Mouse (Mus musculus) cerebellum, postnatal 4 days (tissue): ENCODE results near the gene Aifm3.
"Not testable (repeated sequence)": the region's sequence is repeated elsewhere in the genome, so short reads cannot be mapped to it uniquely, and the experiment has no call there.

Experiments used
- DNase-seq, 2 experiments: peaks; one replicate each; pipeline ENCODE4 v3.0.0; 2022; ENCODE audit warnings: low spot score in 2 of 2, mixed read lengths in 1 of 2

Gene Aifm3

DNA sequence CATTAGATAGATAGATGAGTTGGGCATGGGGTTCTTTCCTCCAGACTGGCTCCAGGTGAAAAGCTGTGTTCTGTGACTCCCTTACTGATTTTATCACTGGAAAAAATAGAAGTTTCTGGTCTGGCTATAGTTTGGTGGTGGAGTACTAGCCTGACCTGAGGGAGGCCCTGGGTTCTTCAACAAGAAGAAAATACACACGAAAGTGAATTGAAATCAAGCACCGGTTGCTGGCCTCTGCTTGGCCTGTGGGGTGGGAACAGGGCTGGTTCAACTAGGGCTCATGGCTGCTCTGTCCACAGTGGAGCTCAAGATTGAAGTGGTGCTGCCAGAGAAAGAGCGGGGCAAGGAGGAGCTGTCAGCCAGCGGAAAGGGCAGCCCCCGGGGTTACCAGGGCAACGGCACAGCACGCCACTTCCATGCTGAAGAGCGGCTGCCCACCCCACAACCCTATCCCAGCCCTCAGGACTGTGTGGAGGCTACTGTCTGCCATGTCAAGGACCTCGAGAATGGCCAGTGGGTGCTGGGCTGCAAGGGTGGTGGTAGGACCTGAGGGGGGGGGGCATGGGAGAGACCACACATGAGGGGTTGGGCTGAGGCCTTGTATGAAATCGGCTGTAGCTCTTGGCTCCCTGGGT lies 10.0 kb downstream of the Aifm3 start:
- DNase-seq: peak in 1 of 2 experiments; percentile 68

DNA sequence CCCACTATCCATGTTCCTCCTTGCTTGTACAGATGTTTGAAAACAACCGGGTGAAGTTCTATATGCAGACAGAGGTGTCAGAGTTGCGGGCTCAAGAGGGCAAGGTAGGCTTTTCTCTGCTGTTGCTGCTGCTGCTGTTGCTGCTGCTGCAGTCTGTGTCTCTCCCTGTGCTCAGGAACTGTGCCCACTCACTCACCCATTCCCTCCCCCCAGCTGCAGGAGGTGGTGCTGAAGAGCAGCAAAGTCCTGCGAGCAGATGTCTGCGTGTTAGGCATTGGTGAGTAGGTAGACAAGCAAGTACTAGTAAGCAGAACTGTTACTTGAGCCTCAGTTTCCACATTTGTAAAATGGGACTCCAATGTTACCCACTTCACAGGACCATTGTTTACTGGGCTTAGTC lies 13.3 kb downstream of the Aifm3 start:
- no peak for DNase-seq

DNA sequence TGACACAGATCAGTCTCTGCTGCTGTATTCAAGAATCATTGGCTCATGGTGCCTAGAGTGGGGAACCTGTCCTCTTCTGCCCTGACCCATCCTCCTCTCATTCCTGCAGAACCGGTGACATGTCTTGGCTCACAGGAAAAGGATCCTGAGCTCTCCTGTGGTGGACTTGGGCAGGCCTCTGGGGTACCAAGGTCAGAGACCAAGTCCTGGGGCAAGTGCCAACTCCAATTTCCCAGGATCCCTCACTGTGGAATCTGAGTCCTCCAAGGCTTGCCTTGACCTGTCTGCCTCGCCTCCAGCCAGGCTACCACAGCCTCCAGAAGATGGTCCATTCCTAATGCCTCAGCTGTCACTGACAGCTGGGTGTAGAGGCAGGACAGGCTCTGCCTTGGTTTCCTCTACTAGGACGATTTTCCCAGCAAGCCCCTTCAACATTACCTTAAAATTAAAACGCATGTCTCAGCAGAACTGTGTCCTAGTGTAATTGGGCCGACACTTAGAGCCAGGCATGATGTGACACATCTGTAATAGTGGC lies 17.7 kb downstream of the Aifm3 start:
- DNase-seq: no peak

DNA sequence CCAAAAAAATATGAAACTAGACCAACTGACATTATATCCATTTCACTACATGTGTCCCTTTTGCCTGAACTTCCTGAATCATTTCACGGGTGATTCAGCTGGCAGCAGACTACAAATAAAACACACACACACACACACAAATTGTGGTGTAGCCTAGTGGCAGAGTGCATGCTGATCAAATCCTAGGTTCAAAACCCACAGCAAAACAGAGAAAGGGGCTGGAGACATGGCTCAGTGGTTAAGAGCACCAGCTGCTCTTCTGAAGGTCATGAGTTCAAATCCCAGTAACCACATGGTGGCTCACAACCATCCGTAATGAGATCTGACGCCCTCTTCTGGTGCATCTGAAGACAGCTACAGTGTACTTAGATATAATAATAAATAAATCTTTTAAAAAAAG lies 18.6 kb downstream of the Aifm3 start:
- not testable (repeated sequence) for DNase-seq

DNA sequence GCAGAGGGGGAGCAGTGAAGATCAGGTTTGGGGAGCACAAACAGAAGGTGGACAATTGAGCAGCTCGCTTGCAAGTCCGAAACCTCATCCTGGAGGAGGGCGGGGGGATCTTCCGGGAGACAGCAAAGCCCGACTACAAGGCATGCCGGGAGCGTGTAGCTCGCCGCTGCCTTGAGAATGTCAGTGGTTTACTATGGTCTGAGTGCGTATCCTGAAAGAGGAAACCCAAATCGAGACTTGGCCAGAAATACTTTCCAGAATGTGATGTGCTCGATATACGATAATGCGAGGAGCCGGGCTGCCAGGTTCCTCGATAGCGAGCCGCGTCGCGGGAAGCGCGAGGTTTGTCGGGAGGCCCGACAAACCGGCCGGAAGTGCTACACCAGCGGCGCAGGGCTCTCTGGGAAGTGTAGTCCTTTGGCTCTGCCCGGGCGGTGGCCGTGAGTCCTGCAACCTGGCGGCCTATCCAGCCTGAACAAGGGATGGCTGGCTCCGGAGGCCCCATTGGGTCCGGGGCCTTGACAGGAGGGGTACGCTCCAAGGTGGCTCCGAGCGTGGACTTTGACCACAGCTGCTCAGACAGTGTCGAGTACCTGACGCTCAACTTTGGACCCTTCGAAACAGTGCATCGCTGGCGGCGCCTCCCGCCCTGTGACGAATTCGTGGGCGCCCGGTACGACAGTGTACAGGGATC lies 19.3 kb downstream of the Aifm3 start, which contains the start of gene Lztr1:
Lztr1 (plus strand) TSS at position 143 of the 694 bp plus-strand sequence.
- peak; percentile 70 to 86 for DNase-seq

DNA sequence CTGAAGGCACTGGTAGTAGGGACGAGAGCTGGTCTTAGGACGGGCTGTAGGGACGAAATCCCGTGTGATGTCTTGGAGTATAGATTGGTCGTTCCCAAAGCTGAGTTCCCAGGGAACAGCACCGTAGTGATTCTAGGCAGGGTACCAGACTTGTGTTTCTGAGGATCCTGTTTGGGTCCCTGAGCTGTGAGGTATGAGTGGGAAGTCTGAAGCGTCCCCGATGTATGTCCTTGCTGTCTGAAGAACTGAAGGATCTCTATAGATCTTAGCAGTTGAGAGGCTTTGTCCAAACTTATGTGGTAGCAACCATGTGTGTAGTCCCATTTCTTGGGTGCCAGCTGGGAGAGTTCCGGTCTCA lies 19.8 kb downstream of the Aifm3 start:
- no peak for DNase-seq

DNA sequence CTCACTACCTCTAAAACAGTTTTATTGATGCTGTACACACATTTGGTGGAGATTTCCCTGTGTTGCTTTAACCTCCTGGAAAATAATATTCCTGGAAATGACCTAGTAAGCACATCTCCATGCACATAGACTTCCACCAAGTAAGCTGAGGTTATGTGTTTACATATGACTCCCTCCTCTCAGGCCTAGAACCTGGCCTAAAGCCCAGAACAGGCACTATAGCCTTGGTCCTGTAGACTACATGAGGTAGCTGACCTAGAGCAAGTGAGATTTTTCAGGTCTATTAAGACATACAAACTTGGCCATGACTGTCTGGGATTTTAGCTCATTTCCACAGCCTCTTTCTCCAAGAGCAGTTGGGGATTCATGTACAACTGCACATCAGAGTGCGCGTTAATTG lies 20.7 kb downstream of the Aifm3 start:
- no peak for DNase-seq

DNA sequence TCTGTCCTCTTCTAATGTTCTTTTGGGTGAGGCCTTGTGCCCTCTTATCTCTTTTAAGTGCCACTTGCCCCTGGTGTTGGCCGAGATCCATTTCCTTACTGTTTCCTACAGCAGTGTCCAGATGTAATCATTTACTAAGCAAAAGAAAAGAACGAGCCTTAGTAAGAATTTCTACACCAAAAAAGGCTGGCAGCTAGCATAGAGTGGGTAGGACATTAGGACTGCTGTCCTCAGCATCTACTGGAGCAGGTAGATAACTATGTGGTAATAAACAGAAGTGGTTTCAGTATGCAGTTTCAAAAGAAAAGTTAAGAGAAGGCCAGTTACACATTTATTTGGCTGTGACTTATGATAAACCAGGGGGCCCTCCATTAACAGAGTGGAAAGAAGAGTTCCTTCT lies 21.3 kb downstream of the Aifm3 start:
- no peak for DNase-seq

DNA sequence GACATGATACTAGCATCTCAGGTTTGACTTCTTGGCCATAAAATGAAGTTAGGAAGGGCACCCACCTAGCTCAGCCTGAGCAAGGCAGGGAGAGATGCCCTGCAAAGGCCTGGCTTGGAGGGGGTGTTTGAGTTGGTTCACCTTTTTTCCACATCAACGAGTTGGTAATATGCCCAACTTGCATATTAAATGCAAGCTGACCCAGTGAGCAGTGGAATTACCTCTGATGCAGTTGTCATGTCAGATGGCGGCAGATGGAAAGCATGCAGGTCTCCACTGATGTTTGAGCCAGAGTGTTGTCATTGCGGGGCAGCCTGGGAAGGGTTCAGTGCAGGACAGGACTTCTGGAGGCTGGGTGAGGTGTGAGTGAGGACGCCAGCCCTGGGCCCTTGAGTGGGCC lies 22.0 kb downstream of the Aifm3 start:
- DNase-seq: no peak

DNA sequence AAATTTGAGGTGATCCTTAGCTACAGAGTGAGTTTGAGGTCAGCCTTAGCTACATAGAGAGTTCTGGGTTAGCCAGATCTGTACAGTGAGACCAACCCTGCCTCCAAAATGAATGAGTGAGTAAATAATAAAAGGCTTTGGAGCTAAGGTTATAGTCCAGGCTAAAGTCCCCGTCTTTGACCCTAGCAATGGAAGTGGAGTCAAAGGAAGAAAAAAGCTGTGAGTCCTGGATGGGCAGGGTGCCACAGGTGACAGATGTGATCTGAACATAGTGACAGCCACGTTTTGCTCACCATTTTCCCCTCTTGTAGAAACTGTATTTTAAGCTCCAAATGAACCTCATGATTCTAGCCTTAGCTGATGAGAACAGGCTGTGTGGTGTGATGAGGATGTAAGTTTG lies 29.5 kb downstream of the Aifm3 start:
- no peak for DNase-seq

DNA sequence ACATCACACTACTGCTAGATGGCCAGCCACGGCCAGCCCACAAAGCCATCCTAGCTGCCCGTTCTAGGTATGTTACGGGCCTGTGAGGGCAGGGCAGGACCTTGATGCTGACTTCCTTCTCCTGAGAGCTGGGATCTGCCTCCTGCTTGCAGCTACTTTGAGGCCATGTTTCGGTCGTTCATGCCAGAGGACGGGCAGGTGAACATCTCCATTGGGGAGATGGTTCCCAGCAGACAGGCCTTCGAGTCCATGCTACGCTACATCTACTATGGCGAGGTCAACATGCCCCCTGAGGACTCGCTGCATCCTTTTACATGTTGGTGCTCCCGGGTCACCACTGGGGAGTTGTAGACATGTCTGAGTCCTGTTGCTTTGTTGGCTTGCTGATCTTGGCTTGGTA lies 34.7 kb downstream of the Aifm3 start:
- no peak for DNase-seq

DNA sequence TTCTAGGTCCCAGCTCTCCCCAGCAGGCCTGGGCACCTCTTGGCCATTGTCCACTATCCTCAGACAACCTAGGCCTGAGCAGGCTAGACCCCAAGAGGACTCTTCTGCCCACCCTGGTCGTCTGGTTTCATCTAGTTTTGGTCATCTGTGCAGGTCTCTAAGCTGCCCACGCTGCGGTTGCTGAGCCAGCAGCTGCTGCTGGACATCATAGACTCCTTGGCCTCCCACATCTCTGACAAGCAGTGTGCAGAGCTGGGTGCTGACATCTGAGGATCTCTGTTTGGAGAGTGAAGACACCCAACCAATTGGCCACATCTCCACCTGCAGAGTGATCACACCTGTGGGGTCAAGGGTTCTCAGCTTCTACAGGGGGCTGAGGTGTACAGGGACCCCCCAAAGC lies 36.1 kb downstream of the Aifm3 start:
- no peak for DNase-seq

DNA sequence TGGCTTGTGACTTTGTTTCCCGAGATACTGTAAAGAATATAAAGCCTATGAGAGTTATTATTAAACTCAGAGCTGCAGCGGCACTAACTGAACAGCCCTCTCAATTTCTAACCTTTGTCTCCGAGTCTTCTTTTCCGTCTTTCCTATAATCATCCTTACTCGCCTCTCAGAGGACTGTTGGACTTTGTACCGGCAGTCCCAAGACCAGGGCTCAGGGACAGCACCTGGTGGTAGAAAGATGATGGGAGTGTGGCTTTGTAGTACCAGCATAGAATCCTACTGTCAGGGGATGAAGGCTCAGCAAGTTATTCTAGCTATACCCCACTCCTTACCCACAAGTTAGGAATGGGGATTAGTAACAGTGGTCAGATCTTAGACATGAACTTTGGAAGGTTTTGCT lies 36.8 kb downstream of the Aifm3 start:
- DNase-seq: no peak

DNA sequence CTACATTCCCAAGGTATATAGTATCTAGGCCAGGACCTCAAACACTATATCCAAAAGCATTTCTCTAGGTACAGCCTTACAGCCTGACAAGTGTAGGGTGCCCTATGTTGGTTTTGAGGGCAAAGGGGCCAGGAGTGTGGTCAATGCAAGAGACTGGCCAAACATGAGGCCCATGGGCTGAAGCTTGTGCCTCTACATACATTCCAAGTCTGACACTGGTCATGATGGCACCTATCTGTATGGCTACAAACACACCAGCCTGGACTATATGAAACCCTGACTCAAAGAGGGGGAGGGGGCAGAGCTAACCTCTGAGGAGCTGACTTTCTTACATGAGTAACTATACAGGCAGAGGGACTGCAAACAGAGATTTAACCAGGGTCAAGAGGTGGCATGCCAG lies 38.2 kb downstream of the Aifm3 start:
- DNase-seq: no peak

DNA sequence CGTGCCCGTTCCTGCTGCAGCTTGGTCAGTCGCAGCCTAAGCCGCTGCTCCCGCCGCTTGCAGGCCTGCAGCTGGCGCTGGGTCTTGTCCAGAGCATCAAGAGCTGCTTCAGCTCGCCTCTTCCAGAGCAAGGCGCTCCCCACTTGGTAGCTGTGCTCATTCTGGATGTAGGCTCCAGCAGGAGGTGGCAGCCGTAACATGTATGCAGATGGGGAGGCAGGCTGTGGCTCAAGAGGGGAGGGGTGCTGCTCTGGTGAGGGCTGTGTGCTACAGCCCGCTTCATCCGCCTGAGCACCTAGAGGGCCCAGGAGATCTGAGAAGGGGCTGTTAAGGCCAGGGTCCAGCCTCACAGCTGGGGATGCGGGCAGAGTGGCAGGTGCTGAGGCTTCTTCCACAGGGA lies 38.9 kb downstream of the Aifm3 start:
- DNase-seq: no peak

DNA sequence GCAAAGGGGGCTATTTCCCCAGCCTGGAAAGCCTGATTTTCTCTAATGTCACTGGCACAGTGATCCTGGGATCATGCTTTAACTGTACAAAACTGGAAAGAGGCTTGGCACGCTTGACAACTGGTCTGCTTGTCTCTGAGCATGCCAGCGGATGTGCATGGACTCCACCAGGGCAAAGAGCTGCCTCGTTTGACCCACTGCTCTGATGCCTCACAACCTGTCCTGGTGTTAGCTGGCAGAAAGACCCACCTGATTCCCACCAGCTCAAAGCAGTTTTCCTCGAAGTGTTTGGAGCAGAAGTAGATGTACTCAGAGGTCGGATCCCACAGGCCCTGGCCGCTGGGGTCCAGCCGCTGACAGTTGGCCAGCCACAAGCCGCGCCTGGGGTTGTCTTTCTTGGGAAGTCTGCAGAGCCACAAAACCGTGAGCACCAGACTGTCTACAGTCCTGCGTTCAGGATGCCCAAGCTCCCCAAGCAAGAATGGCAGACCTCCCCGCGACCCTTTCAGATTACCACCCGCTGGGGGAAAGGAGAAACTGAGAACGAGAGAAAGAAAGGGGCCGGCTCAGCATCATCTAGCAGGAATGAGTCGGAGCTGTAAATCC lies 40.7 kb downstream of the Aifm3 start:
- peak in 1 of 2 experiments; percentile 34 for DNase-seq

DNA sequence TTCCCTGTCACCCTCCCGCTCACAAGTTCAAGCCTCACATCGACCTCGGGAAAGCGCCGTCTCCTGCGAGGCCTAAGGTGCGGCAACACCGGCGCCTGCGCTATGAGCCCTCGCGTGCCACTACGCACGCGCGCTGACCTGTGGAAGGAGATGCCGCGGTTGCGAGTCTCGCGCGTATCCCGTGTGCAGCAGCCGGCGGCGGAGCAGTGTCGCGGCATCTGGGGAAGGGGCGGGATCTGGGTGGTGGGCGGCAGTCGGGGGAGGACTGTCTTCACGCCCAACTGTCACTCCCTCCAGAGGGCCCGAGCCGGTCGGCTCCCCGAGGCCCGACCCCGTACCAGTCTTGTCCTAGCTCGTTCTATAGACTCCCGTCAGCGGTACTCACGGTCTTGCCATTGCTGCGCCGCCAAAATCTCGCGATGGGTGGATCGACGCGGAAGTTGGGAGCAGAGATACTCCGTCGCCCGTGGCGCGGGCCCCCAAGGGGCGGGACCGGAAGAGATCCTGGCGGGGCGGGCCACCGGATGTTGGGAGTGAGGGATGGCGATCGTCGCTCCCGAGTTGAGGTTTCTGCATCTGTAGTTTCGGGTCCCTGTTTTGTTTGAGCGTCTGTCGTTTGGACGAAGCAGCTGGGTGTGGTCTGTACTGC lies 41.4 kb downstream of the Aifm3 start, which contains the start of gene Thap7:
Thap7 (minus strand) TSS at position 497 of the 649 bp plus-strand sequence.
- peak; percentile 96 to 97 for DNase-seq

DNA sequence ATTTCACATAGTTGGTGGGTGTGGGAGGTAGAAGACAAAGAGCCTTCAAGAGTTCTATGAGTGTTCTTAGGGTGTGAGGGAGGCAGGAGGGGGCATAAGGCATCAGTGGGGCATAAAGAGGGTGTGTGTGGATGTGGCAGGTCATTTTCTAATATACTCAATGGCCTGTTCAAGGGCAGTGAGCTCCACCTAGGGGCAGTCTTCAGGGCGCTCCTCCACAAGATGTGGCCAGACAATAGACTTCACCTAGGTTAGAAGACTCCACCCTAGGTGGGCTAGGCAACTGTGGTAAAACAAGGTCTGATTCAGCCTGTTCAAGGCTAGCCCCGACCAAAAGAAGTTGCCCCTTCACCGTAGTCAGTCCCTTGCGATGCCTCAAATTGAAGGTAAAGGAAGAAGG lies 42.9 kb downstream of the Aifm3 start:
- no peak for DNase-seq

DNA sequence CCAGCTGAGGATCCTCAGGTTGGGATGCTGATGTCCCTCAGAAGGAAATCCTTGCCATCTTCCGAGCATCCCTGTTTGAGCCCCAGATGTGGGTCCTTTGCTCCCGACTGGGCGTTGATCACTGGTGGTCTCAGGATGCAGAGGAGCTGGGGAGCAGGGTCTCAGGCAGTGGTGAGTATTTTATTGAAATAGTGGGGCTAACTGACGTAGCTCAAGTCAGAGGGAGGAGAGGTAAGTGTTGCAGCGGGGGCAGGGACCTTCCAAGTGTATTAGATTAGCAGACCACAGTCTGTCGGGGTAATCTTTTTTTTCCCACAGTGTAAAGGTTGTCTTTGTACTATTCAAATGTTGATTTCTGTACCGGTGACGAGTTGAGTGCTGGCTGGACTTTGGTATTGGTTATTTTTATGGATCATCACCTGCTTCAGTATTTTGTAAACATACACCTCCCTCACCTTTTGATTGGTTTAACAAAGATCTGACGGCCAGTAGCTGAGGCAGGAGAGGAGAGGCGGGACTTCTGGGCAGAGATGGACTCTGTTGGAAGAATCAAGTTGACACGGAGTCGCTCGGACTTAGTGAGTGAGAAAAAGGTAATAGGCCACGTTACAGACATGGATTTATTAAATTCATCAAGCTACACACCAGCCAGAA lies 43.4 kb downstream of the Aifm3 start:
- no peak for DNase-seq

DNA sequence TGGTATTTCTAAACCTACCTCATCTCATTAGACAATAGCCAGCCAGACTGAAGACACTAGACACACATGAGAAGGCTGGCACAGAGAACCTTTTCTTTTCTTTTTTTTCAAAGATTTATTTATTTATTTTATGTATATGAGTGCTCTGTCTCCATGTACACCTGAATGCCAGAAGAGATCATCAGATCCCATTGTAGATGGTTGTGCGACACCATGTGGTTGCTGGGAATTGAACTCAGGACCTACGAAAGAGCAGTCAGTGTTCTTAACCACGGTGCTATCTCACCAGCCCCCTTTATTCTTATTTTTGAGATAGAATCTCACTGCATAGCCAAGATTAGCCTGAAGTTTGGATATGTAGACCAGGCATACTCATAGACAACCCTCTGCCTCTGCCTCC lies 47.2 kb downstream of the Aifm3 start:
- DNase-seq: no peak

DNA sequence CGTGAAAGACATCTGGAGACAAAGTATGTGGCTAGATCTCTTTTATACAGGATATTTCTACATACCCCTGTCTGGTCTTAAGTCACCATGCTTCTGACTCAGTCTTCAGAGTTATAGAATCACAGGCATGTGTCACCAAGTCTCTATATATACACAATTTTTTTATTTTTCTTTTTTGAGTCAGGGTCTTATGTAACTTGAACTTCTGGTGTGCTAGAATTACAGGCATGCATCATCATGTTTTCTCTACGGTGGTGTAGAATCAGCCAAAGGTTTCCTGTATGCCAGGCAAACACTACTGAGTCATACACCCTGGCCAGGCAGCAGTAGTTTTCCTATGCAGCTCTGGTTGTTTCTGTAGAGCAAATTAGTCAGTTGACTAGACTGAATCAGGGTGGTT lies 53.2 kb downstream of the Aifm3 start:
- DNase-seq: no peak

DNA sequence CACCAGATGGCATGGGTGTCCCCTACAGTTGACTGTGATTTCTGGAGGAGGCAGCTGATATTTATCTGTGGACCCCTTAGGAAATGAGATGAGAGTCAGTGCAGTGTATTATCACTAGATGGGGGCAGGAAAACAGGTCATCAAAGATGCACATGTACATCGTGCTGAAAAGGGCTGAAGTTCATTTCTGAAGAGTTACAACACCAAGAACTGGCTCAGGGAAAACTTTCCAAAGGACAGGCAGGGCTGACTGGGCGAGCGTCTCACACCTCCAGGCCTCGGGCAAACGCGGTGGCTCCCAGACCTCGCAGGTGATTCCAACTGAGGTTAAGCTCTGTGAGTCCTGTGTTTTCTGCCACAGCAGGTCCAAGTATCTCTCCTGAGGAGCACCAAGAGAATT lies 63.4 kb downstream of the Aifm3 start:
- DNase-seq: no peak
